ENCODE assay signal across 11 mouse cellular contexts in the genomic region with DNA sequence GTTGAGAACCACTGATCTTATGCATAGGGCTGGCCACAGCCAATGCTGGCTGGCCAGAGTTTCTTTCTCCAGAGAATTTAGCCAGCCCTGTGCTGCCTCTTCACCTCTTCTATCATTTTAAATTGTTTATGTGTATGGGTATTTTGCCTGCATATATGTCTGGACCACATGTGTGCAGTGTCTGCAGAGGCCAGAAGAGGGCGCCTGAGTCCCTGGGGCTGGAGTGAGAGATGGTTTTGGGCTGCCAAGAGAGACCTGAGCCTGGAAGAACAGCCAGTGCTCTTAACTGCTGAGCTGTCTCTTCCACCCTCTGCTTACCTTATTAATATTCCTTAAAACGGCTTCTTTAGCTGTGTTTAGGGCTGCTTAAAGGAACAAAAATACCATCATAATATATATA.
DNase-seq lines count a peak whose midpoint lies in the region; ATAC-seq and TF ChIP-seq lines count a peak whose summit lies in the region.
"Had no signal": no experiment of that assay in that cellular context is flagged by ENCODE, and none has a peak within 500 bp of the region (broad histone marks: within the 10 kb centered on the region; RNA-seq: fewer than 3 reads in every experiment).

No protein-coding gene starts in this region.

- H3K27me3 ChIP-seq in kidney, postnatal 0 days (ENCODE audit: insufficient read depth, low read length) = no peaks in the 10 kb centered on the region
- H3K27me3 ChIP-seq: neural tube, embryonic 12.5 days had no signal

- no peaks in the 10 kb centered on the region for H3K4me1 ChIP-seq in kidney, postnatal 0 days (replicated peaks; ENCODE audit: insufficient read depth, low read length)
- no peaks in the 10 kb centered on the region for H3K4me1 ChIP-seq in ES-E14 (ENCODE audit: control insufficient read depth in 2 of 2, insufficient read depth in 2 of 2, low read length in 2 of 2, poor library complexity in 1 of 2)
- H3K4me1 ChIP-seq: neural tube, embryonic 12.5 days had no signal

- H3K4me3 ChIP-seq in kidney, postnatal 0 days (replicated peaks; ENCODE audit: low read depth, low read length) = no peak overlapping the region
- H3K4me3 ChIP-seq in ES-E14 (ENCODE audit: insufficient read depth in 1 of 2, low read depth in 1 of 2, low read length in 2 of 2, poor library complexity in 1 of 2, severe bottlenecking in 1 of 2) = no peak overlapping the region
- H3K4me3 ChIP-seq: neural tube, embryonic 12.5 days had no signal

- in situ Hi-C loops in ES-E14 (cut with MboI; ENCODE audit: low sequenced_read_pairs in 2 of 2, unreplicated experiment in 2 of 2) = no loop called here

- H3K9me3 ChIP-seq in kidney, postnatal 0 days (replicated peaks; ENCODE audit: low read length) = no peaks in the 10 kb centered on the region
- no peaks in the 10 kb centered on the region for H3K9me3 ChIP-seq in ES-E14 (ENCODE audit: control insufficient read depth, insufficient read depth, low read depth, low read length)

- ATAC-seq in kidney, postnatal 0 days (replicated peaks; ENCODE audit: low FRiP score, low read depth) = no peak

- H3K4me2 ChIP-seq in kidney, postnatal 0 days (ENCODE audit: low read length) = no peak overlapping the region
- H3K4me2 ChIP-seq: neural tube, embryonic 12.5 days had no signal

- no peaks in the 10 kb centered on the region for H3K36me3 ChIP-seq in kidney, postnatal 0 days (ENCODE audit: insufficient read depth, low read length)
- H3K36me3 ChIP-seq in ES-E14 (ENCODE audit: control insufficient read depth, insufficient read depth, low read length, poor library complexity, severe bottlenecking) = no peaks in the 10 kb centered on the region
- H3K36me3 ChIP-seq: neural tube, embryonic 12.5 days had no signal

- intact Hi-C loops in left cerebral cortex, postnatal 14 days (cut with DNase I) = no loop called here

- no peak overlapping the region for H3K27ac ChIP-seq in kidney, postnatal 0 days
- no peak overlapping the region for H3K27ac ChIP-seq in ES-E14 (ENCODE audit: insufficient read depth, low read depth, low read length, poor library complexity, severe bottlenecking)
- H3K27ac ChIP-seq: neural tube, embryonic 12.5 days had no signal

- 70% methylated on average over 2 of the region's 2 CpGs for WGBS in kidney, postnatal 0 days

- TF ChIP-seq CTCF in kidney, postnatal 0 days (IDR thresholded peaks at IDR 0.05; ENCODE audit: low read depth) = peak; percentile 61

- DNase-seq in adrenal gland, postnatal 10 days = peak; percentile 49
- no peak for DNase-seq in adrenal gland, adult 2 months
- DNase-seq in kidney, postnatal 0 days (ENCODE audit: low spot score) = no peak
- no peak for DNase-seq in kidney, adult 11 months
- DNase-seq in ES-E14 (ENCODE audit: low read depth, low spot score) = no peak
- DNase-seq in lung, postnatal 10 days = peak; percentile 45
- no peak for DNase-seq in urinary bladder, postnatal 25 days (ENCODE audit: low spot score)
- no peak for DNase-seq in left cerebral cortex, postnatal 14 days (ENCODE audit: low spot score in 2 of 2)
- DNase-seq: kidney, postnatal 14 days; right cerebral cortex, postnatal 4 days had no signal

- no peak overlapping the region for H3K9ac ChIP-seq in kidney, postnatal 0 days (ENCODE audit: low read depth, low read length)
- H3K9ac ChIP-seq in ES-E14 (ENCODE audit: insufficient read depth, low read depth, low read length, poor library complexity, severe bottlenecking) = no peak overlapping the region
- H3K9ac ChIP-seq: neural tube, embryonic 12.5 days had no signal

TF ChIP-seq in ES-E14, 5 proteins besides CTCF, POLR2A, EP300 and RAD21:
- TF ChIP-seq MAFK (IDR thresholded peaks at IDR 0.05; ENCODE audit: insufficient read depth, low read depth, low read length) = no peak
- TF ChIP-seq ZC3H11A (IDR thresholded peaks at IDR 0.05; ENCODE audit: borderline replicate concordance, low read depth, low read length) = peak; percentile 75

Comparison
In these comparisons a context has a peak if more than half of its experiments do, and no peak if none do; other contexts are left out.
1. DNase-seq: peak in adrenal gland, postnatal 10 days (single experiment) and lung, postnatal 10 days (single experiment); none in adrenal gland, adult 2 months (single experiment), kidney, postnatal 0 days (single experiment), kidney, adult 11 months (single experiment), ES-E14 (single experiment), urinary bladder, postnatal 25 days (single experiment) and left cerebral cortex, postnatal 14 days (0 of 2).